Mouse (Mus musculus) ES-Bruce4 (cell line): ENCODE measurements at regions not wholly inside any gene's neighbourhood (a gene's known extent, or its start where the extent isn't known, plus 50 kb on each side); places are given as distances from the start of the nearest gene placed in this dataset.

Experiments used
- CTCF ChIP-seq: IDR thresholded peaks from one replicate; pipeline ENCODE4 v1.8.1; 2011; ENCODE audit warnings: low read depth, low read length
- EP300 ChIP-seq: IDR thresholded peaks from 2 replicates; pipeline ENCODE4 v1.6.1; 2011; ENCODE audit warnings: low read depth, low read length; ENCODE audit not compliant: insufficient read depth

DNA sequence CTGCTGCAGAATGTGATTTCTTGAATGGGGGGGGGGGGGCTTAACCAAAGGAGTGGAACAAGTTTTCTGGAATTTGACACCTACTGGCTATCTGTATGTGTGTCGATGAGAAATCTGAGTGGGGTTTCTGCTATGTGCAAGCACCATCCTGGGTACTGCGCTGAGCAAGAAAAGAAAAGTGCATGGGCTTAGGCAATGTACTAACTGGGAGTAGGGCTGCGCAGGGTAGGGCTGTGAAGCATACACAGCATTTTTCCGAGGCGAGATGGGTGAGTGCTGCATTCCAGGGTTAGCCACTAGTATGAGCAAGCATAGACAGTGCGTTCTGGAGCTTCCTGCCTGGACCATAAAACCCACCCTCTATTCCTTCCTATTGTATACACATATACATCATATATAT, 686.8 kb upstream of the A1bg start:
- TF ChIP-seq CTCF (no peak), EP300 (no peak)
